Comparison of ENCODE assay signal across 8 mouse cellular contexts in the genomic region with DNA sequence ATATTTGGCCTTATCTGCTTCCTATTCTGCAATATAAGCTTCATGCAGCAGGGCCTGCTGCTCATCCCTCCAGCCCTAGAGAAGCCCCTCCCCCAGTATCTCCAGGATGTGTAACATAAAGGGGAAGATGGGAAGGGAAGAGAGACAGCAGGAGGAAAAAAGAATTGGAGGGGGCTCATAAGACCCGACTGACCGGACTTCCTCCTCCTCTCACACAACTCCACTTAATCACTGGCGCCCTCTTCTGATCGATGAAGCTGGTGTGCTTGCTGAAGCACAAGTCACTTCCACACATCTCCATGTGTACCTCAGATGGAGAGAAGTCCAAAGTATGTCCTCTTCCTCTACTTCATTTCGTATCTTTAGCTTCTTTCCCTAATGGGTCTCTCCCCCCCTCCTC.
DNase-seq lines count a peak whose midpoint lies in the region; ATAC-seq and TF ChIP-seq lines count a peak whose summit lies in the region.

No protein-coding gene starts in this region.

- TF ChIP-seq EP300 in lung, postnatal 0 days (IDR thresholded peaks at IDR 0.05): no peak

- H3K36me3 ChIP-seq in E14TG2a.4 (ENCODE audit: insufficient read depth, low read length): no peaks in the 10 kb centered on the region
- H3K36me3 ChIP-seq in hindbrain, embryonic 11.5 days (ENCODE audit: control insufficient read depth, insufficient read depth, low read length): no peaks in the 10 kb centered on the region
- no peaks in the 10 kb centered on the region for H3K36me3 ChIP-seq in lung, postnatal 0 days (ENCODE audit: insufficient read depth, low read length)
- H3K36me3 ChIP-seq in thymus, adult 2 months (ENCODE audit: control insufficient read depth, insufficient read depth, low read length): no peaks in the 10 kb centered on the region

- peak; percentile 16 to 45 for DNase-seq in heart, postnatal 10 days
- no peak for DNase-seq in heart, postnatal 25 days (ENCODE audit: low spot score)
- DNase-seq in c-Kit-positive CD71-negative TER-119-negative erythroid progenitor cells, embryonic 14.5 days (ENCODE audit: low read depth): peak; percentile 4
- DNase-seq in hindbrain, embryonic 11.5 days (ENCODE audit: low spot score): peak; percentile 68
- peak; percentile 35 for DNase-seq in lung, postnatal 0 days (ENCODE audit: low spot score)
- no peak for DNase-seq in thymus, adult 2 months

- WGBS in hindbrain, embryonic 11.5 days: 12% methylated on average over 5 of the region's 5 CpGs
- 11% methylated on average over 5 of the region's 5 CpGs for WGBS in lung, postnatal 0 days
- WGBS in thymus, adult 2 months: 14% methylated on average over 5 of the region's 5 CpGs

- H3K4me3 ChIP-seq in E14TG2a.4 (replicated peaks; ENCODE audit: low read length): no peak overlapping the region
- no peak overlapping the region for H3K4me3 ChIP-seq in hindbrain, embryonic 11.5 days (ENCODE audit: low read depth, low read length)
- no peak overlapping the region for H3K4me3 ChIP-seq in lung, postnatal 0 days (ENCODE audit: low read depth, low read length)
- H3K4me3 ChIP-seq in thymus, adult 2 months (ENCODE audit: control insufficient read depth, insufficient read depth, low read length): no peak overlapping the region

- TF ChIP-seq CTCF in E14TG2a.4 (conservative IDR thresholded peaks at IDR 0.05; ENCODE audit: low read length): peak; percentile 36
- peak; percentile 67 for TF ChIP-seq CTCF in lung, postnatal 0 days (IDR thresholded peaks at IDR 0.05)
- no peak for TF ChIP-seq CTCF in thymus, adult 2 months (IDR thresholded peaks at IDR 0.05; ENCODE audit: borderline replicate concordance, control insufficient read depth, extremely low read depth, insufficient read depth, low read length, poor library complexity)

- H3K9me3 ChIP-seq in E14TG2a.4 (ENCODE audit: low read length): no peaks in the 10 kb centered on the region
- no peaks in the 10 kb centered on the region for H3K9me3 ChIP-seq in hindbrain, embryonic 11.5 days (ENCODE audit: control insufficient read depth, low read length)
- H3K9me3 ChIP-seq in lung, postnatal 0 days (ENCODE audit: low read length): no peaks in the 10 kb centered on the region

- ATAC-seq in hindbrain, embryonic 11.5 days (ENCODE audit: low FRiP score): no peak
- ATAC-seq in lung, postnatal 0 days: no peak
- ATAC-seq in CD4-positive, CD25-positive, alpha-beta regulatory T cell, adult 4 months: no peak

- no peak for TF ChIP-seq POLR2A in thymus, adult 2 months (IDR thresholded peaks at IDR 0.05; ENCODE audit: control insufficient read depth, extremely low read depth, insufficient read depth, low read length, poor library complexity)

- H3K4me1 ChIP-seq in E14TG2a.4 (replicated peaks; ENCODE audit: low read depth, low read length): no peaks in the 10 kb centered on the region
- no peaks in the 10 kb centered on the region for H3K4me1 ChIP-seq in hindbrain, embryonic 11.5 days (replicated peaks; ENCODE audit: control insufficient read depth, insufficient read depth, low read length)
- no peaks in the 10 kb centered on the region for H3K4me1 ChIP-seq in lung, postnatal 0 days (ENCODE audit: insufficient read depth, low read depth, low read length)
- no peaks in the 10 kb centered on the region for H3K4me1 ChIP-seq in thymus, adult 2 months (replicated peaks; ENCODE audit: control insufficient read depth, insufficient read depth, low read length)

- no peak overlapping the region for H3K9ac ChIP-seq in hindbrain, embryonic 11.5 days (ENCODE audit: low read depth, low read length)
- no peak overlapping the region for H3K9ac ChIP-seq in lung, postnatal 0 days (replicated peaks; ENCODE audit: low read depth)

- H3K27ac ChIP-seq in hindbrain, embryonic 11.5 days (ENCODE audit: low read depth, low read length): no peak overlapping the region
- H3K27ac ChIP-seq in lung, postnatal 0 days (ENCODE audit: low read length): no peak overlapping the region
- no peak overlapping the region for H3K27ac ChIP-seq in thymus, adult 2 months (ENCODE audit: control insufficient read depth, insufficient read depth, low read length)

- 0 out of 2 replicates have a peak, but pooled peaks cover 2% of the 10 kb centered on the region for H3K27me3 ChIP-seq in E14TG2a.4 (ENCODE audit: insufficient read depth, low read length)
- no peaks in the 10 kb centered on the region for H3K27me3 ChIP-seq in hindbrain, embryonic 11.5 days (ENCODE audit: control insufficient read depth, insufficient read depth, low read length)
- no peaks in the 10 kb centered on the region for H3K27me3 ChIP-seq in lung, postnatal 0 days (replicated peaks; ENCODE audit: insufficient read depth, low read length)
- H3K27me3 ChIP-seq in thymus, adult 2 months (ENCODE audit: control insufficient read depth, insufficient read depth, low read length): no peaks in the 10 kb centered on the region

- H3K4me2 ChIP-seq in hindbrain, embryonic 11.5 days (replicated peaks; ENCODE audit: low read depth, low read length): no peak overlapping the region
- no peak overlapping the region for H3K4me2 ChIP-seq in lung, postnatal 0 days (replicated peaks; ENCODE audit: low read depth, low read length)

- intact Hi-C loops in heart, postnatal 10 days (cut with DNase I): loop anchor here (1.0 to 5.0 kb wide), 2 partner anchors 86 to 555 kb away; no protein-coding TSS in a partner anchor
- intact Hi-C loops in heart, postnatal 25 days (cut with DNase I): loop anchor here (5.0 kb wide), 1 partner anchor 555 kb away; no protein-coding TSS in a partner anchor

Comparison
In these comparisons a context has a peak if more than half of its experiments do, and no peak if none do; other contexts are left out.
1. DNase-seq: peak in heart, postnatal 10 days (2 of 2), c-Kit-positive CD71-negative TER-119-negative erythroid progenitor cells, embryonic 14.5 days (single experiment), hindbrain, embryonic 11.5 days (single experiment) and lung, postnatal 0 days (single experiment); none in heart, postnatal 25 days (single experiment) and thymus, adult 2 months (single experiment).